Comparison of ENCODE assay signal across 12 mouse cellular contexts in genomic region chr15:99089069-99089468, GRCm38 (mm10). TPM values are rescaled to one million over a fixed set of nuclear protein-coding genes. Genes with fewer than 3 reads are reported as not detected.
DNase-seq lines count a peak whose midpoint lies in the region; ATAC-seq and TF ChIP-seq lines count a peak whose summit lies in the region.
"Had no signal": no experiment of that assay in that cellular context is flagged by ENCODE, and none has a peak within 500 bp of the region (broad histone marks: within the 10 kb centered on the region; RNA-seq: fewer than 3 reads in every experiment).

No protein-coding gene starts in this region.

- no peak overlapping the region; the same call in 1 of the 2 replicates for H3K9ac ChIP-seq in forebrain, embryonic 13.5 days
- no peak overlapping the region for H3K9ac ChIP-seq in forebrain, embryonic 11.5 days (ENCODE audit: low read length)
- no peak overlapping the region for H3K9ac ChIP-seq in lung, postnatal 0 days (replicated peaks; ENCODE audit: low read depth)
- no peak overlapping the region for H3K9ac ChIP-seq in intestine, postnatal 0 days (ENCODE audit: low read depth, low read length)
- H3K9ac ChIP-seq in stomach, embryonic 14.5 days (replicated peaks; ENCODE audit: low read depth, low read length), result no peak overlapping the region

- peaks cover 91% of the 10 kb centered on the region for H3K27me3 ChIP-seq in forebrain, embryonic 13.5 days
- H3K27me3 ChIP-seq in forebrain, embryonic 11.5 days (ENCODE audit: control insufficient read depth, insufficient read depth, low read length), result peaks cover 88% of the 10 kb centered on the region
- peaks cover 76% of the 10 kb centered on the region for H3K27me3 ChIP-seq in lung, postnatal 0 days (replicated peaks; ENCODE audit: insufficient read depth, low read length)
- peaks cover 65% of the 10 kb centered on the region for H3K27me3 ChIP-seq in intestine, postnatal 0 days (replicated peaks; ENCODE audit: control insufficient read depth, insufficient read depth, low read length)
- peaks cover 68% of the 10 kb centered on the region for H3K27me3 ChIP-seq in stomach, embryonic 14.5 days (ENCODE audit: control insufficient read depth, insufficient read depth, low read length)

- H3K9me3 ChIP-seq in forebrain, embryonic 13.5 days (replicated peaks), result no peaks in the 10 kb centered on the region
- no peaks in the 10 kb centered on the region for H3K9me3 ChIP-seq in forebrain, embryonic 11.5 days (ENCODE audit: control insufficient read depth, low read length)
- no peaks in the 10 kb centered on the region for H3K9me3 ChIP-seq in lung, postnatal 0 days (ENCODE audit: low read length)
- no peaks in the 10 kb centered on the region for H3K9me3 ChIP-seq in intestine, postnatal 0 days (ENCODE audit: control insufficient read depth)
- no peaks in the 10 kb centered on the region for H3K9me3 ChIP-seq in stomach, embryonic 14.5 days (ENCODE audit: control insufficient read depth, low read depth, low read length)

- no peak overlapping the region for H3K4me3 ChIP-seq in forebrain, embryonic 13.5 days
- H3K4me3 ChIP-seq in forebrain, embryonic 11.5 days (ENCODE audit: low read depth, low read length), result no peak overlapping the region
- no peak overlapping the region for H3K4me3 ChIP-seq in lung, postnatal 0 days (ENCODE audit: low read depth, low read length)
- no peak overlapping the region for H3K4me3 ChIP-seq in intestine, postnatal 0 days (ENCODE audit: low read depth, low read length)
- peak overlapping the region; percentile 17; the same call in 1 of the 2 replicates for H3K4me3 ChIP-seq in stomach, embryonic 14.5 days (ENCODE audit: low read depth, low read length)
- H3K4me3 ChIP-seq in layer of hippocampus, adult 2 months, result no peak overlapping the region

- H3K4me1 ChIP-seq in forebrain, embryonic 13.5 days, result peaks cover 40% of the 10 kb centered on the region
- peaks cover 10% of the 10 kb centered on the region for H3K4me1 ChIP-seq in forebrain, embryonic 11.5 days (replicated peaks; ENCODE audit: control insufficient read depth, insufficient read depth, low read length)
- peaks cover 3% of the 10 kb centered on the region; the same call in 1 of the 2 replicates for H3K4me1 ChIP-seq in lung, postnatal 0 days (ENCODE audit: insufficient read depth, low read depth, low read length)
- H3K4me1 ChIP-seq in intestine, postnatal 0 days (replicated peaks; ENCODE audit: control insufficient read depth, insufficient read depth, low read length), result 0 out of 2 replicates have a peak, but pooled peaks cover 7% of the 10 kb centered on the region
- H3K4me1 ChIP-seq in stomach, embryonic 14.5 days (ENCODE audit: control insufficient read depth, insufficient read depth, low read length), result peaks cover 11% of the 10 kb centered on the region

- no peaks in the 10 kb centered on the region for H3K36me3 ChIP-seq in forebrain, embryonic 13.5 days (ENCODE audit: poor library complexity, severe bottlenecking)
- H3K36me3 ChIP-seq in forebrain, embryonic 11.5 days (ENCODE audit: control insufficient read depth, insufficient read depth, low read length), result no peaks in the 10 kb centered on the region
- no peaks in the 10 kb centered on the region for H3K36me3 ChIP-seq in lung, postnatal 0 days (ENCODE audit: insufficient read depth, low read length)
- H3K36me3 ChIP-seq in intestine, postnatal 0 days (ENCODE audit: control insufficient read depth, insufficient read depth), result no peaks in the 10 kb centered on the region
- no peaks in the 10 kb centered on the region for H3K36me3 ChIP-seq in stomach, embryonic 14.5 days (ENCODE audit: control insufficient read depth, insufficient read depth, low read length)

- H3K4me2 ChIP-seq in forebrain, embryonic 13.5 days, result peak overlapping the region; percentile 12; the same call in 1 of the 2 replicates
- H3K4me2 ChIP-seq in forebrain, embryonic 11.5 days (ENCODE audit: low read depth, low read length, severe bottlenecking), result no peak overlapping the region
- peak overlapping the region; percentile 22; the same call in 1 of the 2 replicates for H3K4me2 ChIP-seq in lung, postnatal 0 days (replicated peaks; ENCODE audit: low read depth, low read length)
- peak overlapping the region; percentile 57; the same call in 1 of the 2 replicates for H3K4me2 ChIP-seq in intestine, postnatal 0 days (replicated peaks; ENCODE audit: low read depth)
- H3K4me2 ChIP-seq in stomach, embryonic 14.5 days (replicated peaks; ENCODE audit: low read depth, low read length), result no peak overlapping the region

- no peak for ATAC-seq in forebrain, embryonic 13.5 days
- ATAC-seq in forebrain, embryonic 11.5 days (replicated peaks; ENCODE audit: low FRiP score), result no peak
- no peak for ATAC-seq in lung, postnatal 0 days
- no peak for ATAC-seq in intestine, postnatal 0 days
- no peak for ATAC-seq in stomach, embryonic 14.5 days (ENCODE audit: insufficient number of reproducible peaks, insufficient read depth, low FRiP score, low read depth)

- TF ChIP-seq EP300 in lung, postnatal 0 days (IDR thresholded peaks at IDR 0.05), result no peak

- no peak for DNase-seq in forebrain, embryonic 11.5 days (ENCODE audit: low spot score)
- no peak for DNase-seq in lung, postnatal 0 days (ENCODE audit: low spot score)
- DNase-seq in lung, adult 18-20 months, result no peak
- DNase-seq in cerebellum, postnatal 4 days (ENCODE audit: low spot score in 2 of 2), result no peak
- DNase-seq in layer of hippocampus, adult 2 months (ENCODE audit: low spot score in 2 of 2), result no peak
- DNase-seq: layer of hippocampus, postnatal 36 days; right cerebral cortex, postnatal 14 days had no signal

- WGBS in forebrain, embryonic 13.5 days, result 15% methylated on average over 14 of the region's 14 CpGs
- 7% methylated on average over 14 of the region's 14 CpGs for WGBS in forebrain, embryonic 11.5 days
- 15% methylated on average over 14 of the region's 14 CpGs for WGBS in lung, postnatal 0 days
- 26% methylated on average over 14 of the region's 14 CpGs for WGBS in intestine, postnatal 0 days
- WGBS in stomach, embryonic 14.5 days, result 11% methylated on average over 14 of the region's 14 CpGs

- H3K27ac ChIP-seq in forebrain, embryonic 13.5 days, result no peak overlapping the region
- H3K27ac ChIP-seq in forebrain, embryonic 11.5 days (ENCODE audit: low read depth, low read length), result no peak overlapping the region
- no peak overlapping the region for H3K27ac ChIP-seq in lung, postnatal 0 days (ENCODE audit: low read length)
- H3K27ac ChIP-seq in intestine, postnatal 0 days (ENCODE audit: low read depth, low read length), result no peak overlapping the region
- no peak overlapping the region for H3K27ac ChIP-seq in stomach, embryonic 14.5 days (ENCODE audit: low read length)
- H3K27ac ChIP-seq in layer of hippocampus, adult 2 months, result no peak overlapping the region

- no peak for TF ChIP-seq CTCF in lung, postnatal 0 days (IDR thresholded peaks at IDR 0.05)
- TF ChIP-seq CTCF in intestine, postnatal 0 days (IDR thresholded peaks at IDR 0.05; ENCODE audit: low read depth), result no peak
- no peak for TF ChIP-seq CTCF in layer of hippocampus, adult 2 months (conservative IDR thresholded peaks at IDR 0.05)

RNA-seq across cellular contexts. Expression of gene C1ql4, which starts 1.5 kb away (rescaled TPM):
- 0.39 TPM in 1 of 2 replicates, not detected in the other for polyA plus RNA-seq in forebrain, embryonic 13.5 days (2015; fragmentation: Nextera tagmentation; extraction: Ambion mirVana)
- polyA plus RNA-seq in forebrain, embryonic 11.5 days (2014; fragmentation: Nextera tagmentation; extraction: Ambion mirVana), result 0.12 TPM in 1 of 2 replicates, not detected in the other
- polyA plus RNA-seq in lung, postnatal 0 days (2015; fragmentation: Nextera tagmentation; extraction: Ambion mirVana), result not detected in 2 replicates
- polyA plus RNA-seq in intestine, postnatal 0 days (2015; fragmentation: Nextera tagmentation; extraction: Ambion mirVana), result 0.10 and 0.17 TPM in 2 replicates
- polyA plus RNA-seq in stomach, embryonic 14.5 days (2014; fragmentation: Nextera tagmentation; extraction: Ambion mirVana), result 0.22 TPM in 1 of 2 replicates, not detected in the other
- total RNA-seq in layer of hippocampus, adult 2 months (2021), result not detected
- total RNA-seq: gastrocnemius, postnatal 10 days; megakaryocyte-erythroid progenitor cell, adult 5-6 weeks had no signal

RNA-seq across cellular contexts. Expression of gene Dnajc22, which starts 3.9 kb away (rescaled TPM):
- 0.25 and 0.84 TPM in 2 replicates for polyA plus RNA-seq in forebrain, embryonic 13.5 days (2015; fragmentation: Nextera tagmentation; extraction: Ambion mirVana)
- polyA plus RNA-seq in forebrain, embryonic 11.5 days (2014; fragmentation: Nextera tagmentation; extraction: Ambion mirVana), result 0.16 and 0.40 TPM in 2 replicates
- 0.50 and 0.96 TPM in 2 replicates for polyA plus RNA-seq in lung, postnatal 0 days (2015; fragmentation: Nextera tagmentation; extraction: Ambion mirVana)
- 52.9 and 55.7 TPM in 2 replicates for polyA plus RNA-seq in intestine, postnatal 0 days (2015; fragmentation: Nextera tagmentation; extraction: Ambion mirVana)
- 9.3 and 11.0 TPM in 2 replicates for polyA plus RNA-seq in stomach, embryonic 14.5 days (2014; fragmentation: Nextera tagmentation; extraction: Ambion mirVana)
- total RNA-seq in layer of hippocampus, adult 2 months (2021), result under 1 TPM in 1 of 2 experiments, not detected in 1; 0.31 TPM
- total RNA-seq: megakaryocyte-erythroid progenitor cell, adult 5-6 weeks had no signal

RNA-seq across cellular contexts. Expression of gene Troap, which starts 14.7 kb away (rescaled TPM):
- 37.8 and 38.6 TPM in 2 replicates for polyA plus RNA-seq in forebrain, embryonic 13.5 days (2015; fragmentation: Nextera tagmentation; extraction: Ambion mirVana)
- polyA plus RNA-seq in forebrain, embryonic 11.5 days (2014; fragmentation: Nextera tagmentation; extraction: Ambion mirVana), result 38.8 and 40.2 TPM in 2 replicates
- polyA plus RNA-seq in lung, postnatal 0 days (2015; fragmentation: Nextera tagmentation; extraction: Ambion mirVana), result 0.95 and 0.99 TPM in 2 replicates
- 4.8 TPM in 2 replicates for polyA plus RNA-seq in intestine, postnatal 0 days (2015; fragmentation: Nextera tagmentation; extraction: Ambion mirVana)
- 22.7 and 24.6 TPM in 2 replicates for polyA plus RNA-seq in stomach, embryonic 14.5 days (2014; fragmentation: Nextera tagmentation; extraction: Ambion mirVana)
- under 1 TPM; 0.36 to 0.64 TPM for total RNA-seq in layer of hippocampus, adult 2 months (2021)

RNA-seq across cellular contexts. Expression of gene Prph, which starts 34.1 kb away (rescaled TPM):
- 0.94 and 1.6 TPM in 2 replicates for polyA plus RNA-seq in forebrain, embryonic 13.5 days (2015; fragmentation: Nextera tagmentation; extraction: Ambion mirVana)
- 0.19 and 0.94 TPM in 2 replicates for polyA plus RNA-seq in forebrain, embryonic 11.5 days (2014; fragmentation: Nextera tagmentation; extraction: Ambion mirVana)
- polyA plus RNA-seq in lung, postnatal 0 days (2015; fragmentation: Nextera tagmentation; extraction: Ambion mirVana), result 0.32 and 0.42 TPM in 2 replicates
- 29.8 and 32.7 TPM in 2 replicates for polyA plus RNA-seq in intestine, postnatal 0 days (2015; fragmentation: Nextera tagmentation; extraction: Ambion mirVana)
- 31.1 and 38.9 TPM in 2 replicates for polyA plus RNA-seq in stomach, embryonic 14.5 days (2014; fragmentation: Nextera tagmentation; extraction: Ambion mirVana)
- total RNA-seq in layer of hippocampus, adult 2 months (2021), result under 1 TPM; 0.67 to 0.83 TPM
- total RNA-seq: megakaryocyte-erythroid progenitor cell, adult 5-6 weeks had no signal

RNA-seq across cellular contexts. Expression of gene Spats2, which starts 36.6 kb away (rescaled TPM):
- polyA plus RNA-seq in forebrain, embryonic 13.5 days (2015; fragmentation: Nextera tagmentation; extraction: Ambion mirVana), result 44.6 and 46.2 TPM in 2 replicates
- polyA plus RNA-seq in forebrain, embryonic 11.5 days (2014; fragmentation: Nextera tagmentation; extraction: Ambion mirVana), result 60.3 and 60.7 TPM in 2 replicates
- 13.7 and 16.3 TPM in 2 replicates for polyA plus RNA-seq in lung, postnatal 0 days (2015; fragmentation: Nextera tagmentation; extraction: Ambion mirVana)
- polyA plus RNA-seq in intestine, postnatal 0 days (2015; fragmentation: Nextera tagmentation; extraction: Ambion mirVana), result 14.3 and 16.0 TPM in 2 replicates
- polyA plus RNA-seq in stomach, embryonic 14.5 days (2014; fragmentation: Nextera tagmentation; extraction: Ambion mirVana), result 34.2 and 35.5 TPM in 2 replicates
- total RNA-seq in layer of hippocampus, adult 2 months (2021), result 10 to 100 TPM; 29.2 to 30.9 TPM

Comparison
In these comparisons a context has a peak if more than half of its experiments do, and no peak if none do; other contexts are left out.
1. H3K4me2 ChIP-seq: peak in forebrain, embryonic 13.5 days (single experiment), lung, postnatal 0 days (single experiment) and intestine, postnatal 0 days (single experiment); none in forebrain, embryonic 11.5 days (single experiment) and stomach, embryonic 14.5 days (single experiment).